Mouse (Mus musculus): ENCODE data around the gene Gm19402.

DNA sequence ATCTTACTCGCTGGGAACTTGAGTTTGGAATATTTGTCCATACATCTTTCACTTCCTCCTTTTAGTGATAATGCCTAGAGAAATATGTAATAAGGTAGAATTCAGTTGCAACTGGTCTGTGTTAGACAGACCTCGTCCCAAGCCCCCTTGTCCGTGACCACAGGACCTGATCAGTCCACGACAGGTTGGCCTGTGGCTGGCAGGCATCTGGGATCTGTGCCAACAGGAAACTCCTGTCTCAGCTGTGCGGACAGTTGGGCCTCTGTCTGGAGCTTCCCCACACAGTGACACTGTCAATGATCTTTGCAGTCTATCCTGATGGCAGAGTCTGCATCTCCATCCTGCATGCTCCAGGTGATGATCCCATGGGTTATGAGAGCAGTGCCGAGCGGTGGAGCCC, 47.4 kb downstream of the Gm19402 start:
- TF ChIP-seq CEBPB (IDR thresholded peaks at IDR 0.05; ENCODE audit: insufficient read depth, poor library complexity, severe bottlenecking) (no peak), POLR2A (IDR thresholded peaks at IDR 0.05; ENCODE audit: insufficient read length, low read depth) (no peak)
